ENCODE assay signal across 9 mouse cellular contexts in the genomic region with DNA sequence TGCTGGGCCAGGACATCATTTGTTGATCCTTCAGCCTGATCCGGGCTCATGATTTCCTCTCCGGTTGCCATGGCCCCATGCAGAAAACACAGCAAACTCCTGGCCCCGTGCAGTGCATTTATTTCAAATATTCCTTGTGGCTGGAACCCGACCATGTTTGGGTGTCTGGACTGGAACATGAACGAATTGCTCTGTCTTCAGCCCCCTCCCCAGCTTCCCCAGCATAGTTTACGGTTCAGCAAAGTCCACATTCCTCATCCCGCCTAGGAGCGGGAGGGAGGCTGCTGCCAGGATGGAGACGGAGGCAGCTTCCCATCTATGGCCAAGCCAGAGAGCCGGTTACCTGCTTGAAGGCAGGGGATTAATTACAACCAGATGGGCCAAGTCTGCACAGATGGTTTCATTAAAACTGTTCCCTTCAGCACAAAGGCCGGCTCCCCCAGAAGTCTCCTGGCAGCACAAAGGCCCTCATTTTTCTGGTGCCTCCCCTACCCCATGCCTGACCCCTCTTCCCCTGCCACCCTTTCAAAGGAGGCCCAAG.
DNase-seq lines count a peak whose midpoint lies in the region; ATAC-seq and TF ChIP-seq lines count a peak whose summit lies in the region.
"Had no signal": no experiment of that assay in that cellular context is flagged by ENCODE, and none has a peak within 500 bp of the region (broad histone marks: within the 10 kb centered on the region; RNA-seq: fewer than 3 reads in every experiment).

No protein-coding gene starts in this region.

- no peak overlapping the region for H3K4me3 ChIP-seq in kidney, adult 2 months (ENCODE audit: insufficient read depth, low read depth, low read length)
- no peak overlapping the region for H3K4me3 ChIP-seq in embryonic facial prominence, embryonic 15.5 days (replicated peaks)
- no peak overlapping the region for H3K4me3 ChIP-seq in hindbrain, postnatal 0 days (ENCODE audit: low read length)
- H3K4me3 ChIP-seq: myocyte had no signal

- peak; percentile 81 for ATAC-seq in embryonic facial prominence, embryonic 15.5 days (ENCODE audit: insufficient number of reproducible peaks, low FRiP score, low TSS enrichment, low read depth)
- ATAC-seq in hindbrain, postnatal 0 days: peak; percentile 55

- H3K4me1 ChIP-seq in kidney, adult 2 months (ENCODE audit: control insufficient read depth, insufficient read depth, low read length): peaks cover 10% of the 10 kb centered on the region; the same call in 1 of the 2 replicates
- H3K4me1 ChIP-seq in embryonic facial prominence, embryonic 15.5 days: peaks cover 65% of the 10 kb centered on the region
- H3K4me1 ChIP-seq in hindbrain, postnatal 0 days (ENCODE audit: insufficient read depth, low read length): peaks cover 19% of the 10 kb centered on the region; the same call in 1 of the 2 replicates

- no peak overlapping the region for H3K9ac ChIP-seq in embryonic facial prominence, embryonic 15.5 days
- no peak overlapping the region for H3K9ac ChIP-seq in hindbrain, postnatal 0 days (replicated peaks; ENCODE audit: low read length)

- H3K27me3 ChIP-seq in kidney, adult 2 months (replicated peaks; ENCODE audit: control insufficient read depth, insufficient read depth, low read length): no peaks in the 10 kb centered on the region
- no peaks in the 10 kb centered on the region for H3K27me3 ChIP-seq in embryonic facial prominence, embryonic 15.5 days
- H3K27me3 ChIP-seq in hindbrain, postnatal 0 days (ENCODE audit: insufficient read depth, low read length): no peaks in the 10 kb centered on the region

- H3K36me3 ChIP-seq in kidney, adult 2 months (ENCODE audit: control insufficient read depth, insufficient read depth, low read length): no peaks in the 10 kb centered on the region
- H3K36me3 ChIP-seq in embryonic facial prominence, embryonic 15.5 days: no peaks in the 10 kb centered on the region
- H3K36me3 ChIP-seq in hindbrain, postnatal 0 days (ENCODE audit: insufficient read depth, low read length): no peaks in the 10 kb centered on the region

- H3K9me3 ChIP-seq in embryonic facial prominence, embryonic 15.5 days (replicated peaks): no peaks in the 10 kb centered on the region
- no peaks in the 10 kb centered on the region for H3K9me3 ChIP-seq in hindbrain, postnatal 0 days (ENCODE audit: low read length)

- no peak for TF ChIP-seq POLR2A in kidney, adult 2 months (IDR thresholded peaks at IDR 0.05; ENCODE audit: low read depth, low read length)

- peak overlapping the region; percentile 12; the same call in 1 of the 2 replicates for H3K4me2 ChIP-seq in embryonic facial prominence, embryonic 15.5 days (replicated peaks)
- no peak overlapping the region for H3K4me2 ChIP-seq in hindbrain, postnatal 0 days (ENCODE audit: low read depth, low read length)

- TF ChIP-seq CTCF in kidney, adult 2 months (conservative IDR thresholded peaks at IDR 0.05; ENCODE audit: insufficient read depth, insufficient read length, low read depth, low read length): no peak
- no peak for TF ChIP-seq CTCF in hindbrain, postnatal 0 days (IDR thresholded peaks at IDR 0.05; ENCODE audit: low read depth)

- peak; percentile 39 for DNase-seq in kidney, adult 2 months
- no peak for DNase-seq in kidney, adult 8-10 months
- peak; percentile 67 for DNase-seq in hindbrain, postnatal 0 days (ENCODE audit: low spot score)
- DNase-seq in lung, postnatal 36 days: peak; percentile 73
- no peak for DNase-seq in right cerebral cortex, postnatal 4 days
- DNase-seq in spleen, postnatal 36 days (ENCODE audit: low spot score in 2 of 2): no peak
- DNase-seq in frontal cortex, postnatal 10 days (ENCODE audit: low spot score in 2 of 2): no peak

- no peak overlapping the region for H3K27ac ChIP-seq in kidney, adult 2 months (ENCODE audit: insufficient read depth, low read depth, low read length)
- peak overlapping the region; percentile 81 for H3K27ac ChIP-seq in embryonic facial prominence, embryonic 15.5 days (replicated peaks)
- peak overlapping the region; percentile 63; the same call in 1 of the 2 replicates for H3K27ac ChIP-seq in hindbrain, postnatal 0 days

- 31% methylated on average over 11 of the region's 11 CpGs for WGBS in kidney, adult 2 months
- 20% methylated on average over 11 of the region's 11 CpGs for WGBS in embryonic facial prominence, embryonic 15.5 days
- WGBS in hindbrain, postnatal 0 days: 10% methylated on average over 11 of the region's 11 CpGs

Comparison
In these comparisons a context has a peak if more than half of its experiments do, and no peak if none do; other contexts are left out.
1. DNase-seq: peak in kidney, adult 2 months (single experiment), hindbrain, postnatal 0 days (single experiment) and lung, postnatal 36 days (single experiment); none in kidney, adult 8-10 months (0 of 2), right cerebral cortex, postnatal 4 days (single experiment), spleen, postnatal 36 days (0 of 2) and frontal cortex, postnatal 10 days (0 of 2).